Mouse (Mus musculus): ENCODE results near the gene Pctp.

The Pctp gene

GRCm38 (mm10) chr11:90007791-90008531 is 5.3 kb upstream of the Pctp start:
- no peak for DNase-seq (ENCODE audit: low read depth)

- no peak for DNase-seq (ENCODE audit: low read depth)
Observed at GRCm38 (mm10) chr11:90006111-90006510, 3.4 kb upstream of the Pctp start.

GRCm38 (mm10) chr11:90003386-90003785 is 692 bp upstream of the Pctp start:
- DNase-seq (ENCODE audit: low read depth), result no peak

GRCm38 (mm10) chr11:90002987-90003348 is 274 bp upstream of the Pctp start:
- no peak for DNase-seq (ENCODE audit: low read depth)

- no peak for DNase-seq (ENCODE audit: low read depth)
Observed at GRCm38 (mm10) chr11:90001396-90002230, 1.1 kb downstream of the Pctp start.

GRCm38 (mm10) chr11:90000666-90001065 is 2.0 kb downstream of the Pctp start:
- DNase-seq (ENCODE audit: low read depth), result no peak

GRCm38 (mm10) chr11:89998996-89999770 is 3.5 kb downstream of the Pctp start:
- no peak for DNase-seq (ENCODE audit: low read depth)

GRCm38 (mm10) chr11:89996856-89997255 is 5.8 kb downstream of the Pctp start:
- no peak for DNase-seq (ENCODE audit: low read depth)

GRCm38 (mm10) chr11:89996406-89996805 is 6.3 kb downstream of the Pctp start:
- no peak for DNase-seq (ENCODE audit: low read depth)

- DNase-seq (ENCODE audit: low read depth), result no peak
Observed at GRCm38 (mm10) chr11:89995596-89995995, 7.1 kb downstream of the Pctp start.

GRCm38 (mm10) chr11:89994706-89995105 is 8.0 kb downstream of the Pctp start:
- DNase-seq (ENCODE audit: low read depth), result no peak

GRCm38 (mm10) chr11:89991661-89992060 is 11.0 kb downstream of the Pctp start:
- no peak for DNase-seq (ENCODE audit: low read depth)

GRCm38 (mm10) chr11:89988936-89989589 is 13.6 kb downstream of the Pctp start:
- DNase-seq (ENCODE audit: low read depth), result peak; percentile 43

GRCm38 (mm10) chr11:89986516-89986915 is 16.2 kb downstream of the Pctp start:
- no peak for DNase-seq (ENCODE audit: low read depth)

GRCm38 (mm10) chr11:89985200-89986187 is 17.2 kb downstream of the Pctp start:
- DNase-seq (ENCODE audit: low read depth), result peak; percentile 31

GRCm38 (mm10) chr11:89984436-89984835 is 18.3 kb downstream of the Pctp start:
- no peak for DNase-seq (ENCODE audit: low read depth)

GRCm38 (mm10) chr11:89982918-89983317 is 19.8 kb downstream of the Pctp start:
- DNase-seq (ENCODE audit: low read depth), result no peak

- DNase-seq (ENCODE audit: low read depth), result no peak
Observed at GRCm38 (mm10) chr11:89980106-89980505, 22.6 kb downstream of the Pctp start.

GRCm38 (mm10) chr11:89978914-89979818 is 23.5 kb downstream of the Pctp start:
- no peak for DNase-seq (ENCODE audit: low read depth)

GRCm38 (mm10) chr11:89978353-89978831 is 24.3 kb downstream of the Pctp start:
- no peak for DNase-seq (ENCODE audit: low read depth)
